Mouse (Mus musculus): Measurements from ENCODE around the gene Ranbp3. TPM values are rescaled to one million over a fixed set of nuclear protein-coding genes. Genes with fewer than 3 reads are reported as not detected.

Ranbp3 gene
- polyA plus RNA-seq, 1 experiment from 2014 or later = 63.2 TPM

DNA sequence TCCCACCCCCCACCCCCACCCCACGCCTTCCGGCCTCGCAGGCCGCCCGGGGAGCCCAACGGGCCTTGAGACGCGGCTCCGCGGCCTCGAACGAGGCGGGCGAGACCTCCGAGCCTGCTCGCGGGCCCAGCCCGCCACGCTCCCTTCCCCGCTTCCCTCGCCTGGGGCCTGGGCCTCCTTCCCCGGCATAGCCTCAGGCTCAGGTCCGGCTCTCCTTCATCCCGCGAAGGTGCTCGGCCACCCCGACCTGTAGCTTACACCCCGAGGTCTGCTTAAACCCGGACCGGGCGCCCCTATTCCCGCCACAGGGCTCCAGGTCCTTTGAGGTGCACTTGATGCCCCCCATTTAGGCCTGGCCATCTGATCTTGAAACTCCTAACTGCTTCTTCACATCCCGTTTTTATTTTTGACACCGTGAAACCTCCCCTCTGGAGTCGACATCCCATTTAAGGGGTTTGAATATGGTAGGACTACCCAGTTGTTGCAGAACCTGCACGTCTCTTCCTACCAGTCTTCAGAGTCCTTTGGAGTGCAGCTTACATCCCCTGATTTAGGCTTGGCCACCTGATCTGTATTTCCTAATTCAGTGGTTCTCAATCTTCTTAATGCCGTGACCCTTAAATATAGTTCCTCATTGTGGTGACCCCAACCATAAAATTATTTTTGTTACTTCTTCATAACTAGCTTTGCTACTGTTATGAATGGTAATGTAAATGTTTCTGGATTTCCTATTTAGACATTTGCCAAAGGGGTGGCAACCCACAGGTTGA, 738 bp downstream of the Ranbp3 start:
- Histone ChIP-seq H3K4me3 (peak overlapping the region; percentile 80), H3K27ac (ENCODE audit: poor library complexity, severe bottlenecking) (peak overlapping the region; percentile 84), H3K36me3 (peaks cover 28% of the 10 kb centered on the region), H3K4me2 (peak overlapping the region; percentile 85), H3K9me3 (replicated peaks) (no peaks in the 10 kb centered on the region), H3K4me1 (replicated peaks) (peaks cover 39% of the 10 kb centered on the region), H3K27me3 (replicated peaks) (no peaks in the 10 kb centered on the region), H3K9ac (peak overlapping the region; percentile 95)
- peak; percentile 33; the same call in 1 of the 2 replicates for ATAC-seq (ENCODE audit: insufficient number of reproducible peaks, low FRiP score)
- WGBS = 2% methylated on average over 32 of the region's 37 CpGs

DNA sequence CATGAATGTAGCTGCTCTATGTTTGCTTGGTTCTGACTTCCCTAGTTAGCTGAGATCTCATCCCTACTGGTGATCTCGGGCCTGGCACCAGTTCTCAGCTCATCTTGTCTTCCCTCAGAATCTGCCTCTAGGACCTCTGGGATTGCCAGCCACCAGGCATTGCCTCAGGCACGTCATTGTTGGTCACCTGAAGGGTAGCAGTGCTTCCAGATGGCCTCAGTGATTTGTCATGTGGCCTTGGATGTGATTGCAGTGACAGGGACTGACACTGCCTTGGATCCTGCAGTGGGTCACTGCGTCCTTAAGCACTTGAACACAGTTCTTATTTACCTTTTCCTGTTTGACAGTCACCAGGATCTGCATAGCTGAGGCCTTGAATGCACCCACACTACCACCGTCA, 8.7 kb downstream of the Ranbp3 start:
- WGBS = 76% methylated on average over 4 of the region's 4 CpGs
- H3K27ac ChIP-seq (ENCODE audit: poor library complexity, severe bottlenecking) = no peak overlapping the region
- no peak overlapping the region for H3K4me2 ChIP-seq
- H3K27me3 ChIP-seq (replicated peaks) = no peaks in the 10 kb centered on the region
- no peaks in the 10 kb centered on the region for H3K9me3 ChIP-seq (replicated peaks)
- H3K4me3 ChIP-seq = no peak overlapping the region
- ATAC-seq (ENCODE audit: insufficient number of reproducible peaks, low FRiP score) = no peak
- H3K36me3 ChIP-seq = peaks cover 80% of the 10 kb centered on the region
- no peak overlapping the region for H3K9ac ChIP-seq
- H3K4me1 ChIP-seq (replicated peaks) = peaks cover 57% of the 10 kb centered on the region

DNA sequence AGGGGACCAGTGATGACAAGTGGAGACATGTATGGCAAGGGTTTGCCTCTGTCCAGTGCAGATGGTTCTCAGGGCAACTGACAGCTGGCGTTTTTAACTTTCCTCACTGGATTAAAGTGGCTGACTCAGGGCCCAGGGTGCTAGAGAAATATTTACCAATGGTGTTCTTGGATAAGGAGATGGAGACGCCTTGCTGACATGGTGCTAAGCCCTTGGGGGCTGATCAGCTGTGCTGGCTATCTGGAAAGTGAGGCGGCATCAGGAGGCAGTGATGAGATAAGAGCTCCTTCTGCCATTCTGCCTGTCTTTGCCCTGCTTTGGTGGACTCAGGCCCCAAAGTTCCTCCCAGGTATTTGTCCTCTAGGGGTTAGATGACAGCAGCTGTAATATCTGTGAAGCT, 9.8 kb downstream of the Ranbp3 start:
- Histone ChIP-seq H3K27ac (ENCODE audit: poor library complexity, severe bottlenecking) (0 out of 2 replicates have a peak overlapping the region, but pooled peaks have one; percentile 12), H3K36me3 (peaks cover 81% of the 10 kb centered on the region), H3K27me3 (replicated peaks) (no peaks in the 10 kb centered on the region), H3K9me3 (replicated peaks) (no peaks in the 10 kb centered on the region), H3K4me2 (no peak overlapping the region), H3K4me3 (no peak overlapping the region), H3K9ac (0 out of 2 replicates have a peak overlapping the region, but pooled peaks have one; percentile 16), H3K4me1 (replicated peaks) (peaks cover 58% of the 10 kb centered on the region)
- ATAC-seq (ENCODE audit: insufficient number of reproducible peaks, low FRiP score) = no peak
- WGBS = 12% methylated on average over 3 of the region's 3 CpGs

DNA sequence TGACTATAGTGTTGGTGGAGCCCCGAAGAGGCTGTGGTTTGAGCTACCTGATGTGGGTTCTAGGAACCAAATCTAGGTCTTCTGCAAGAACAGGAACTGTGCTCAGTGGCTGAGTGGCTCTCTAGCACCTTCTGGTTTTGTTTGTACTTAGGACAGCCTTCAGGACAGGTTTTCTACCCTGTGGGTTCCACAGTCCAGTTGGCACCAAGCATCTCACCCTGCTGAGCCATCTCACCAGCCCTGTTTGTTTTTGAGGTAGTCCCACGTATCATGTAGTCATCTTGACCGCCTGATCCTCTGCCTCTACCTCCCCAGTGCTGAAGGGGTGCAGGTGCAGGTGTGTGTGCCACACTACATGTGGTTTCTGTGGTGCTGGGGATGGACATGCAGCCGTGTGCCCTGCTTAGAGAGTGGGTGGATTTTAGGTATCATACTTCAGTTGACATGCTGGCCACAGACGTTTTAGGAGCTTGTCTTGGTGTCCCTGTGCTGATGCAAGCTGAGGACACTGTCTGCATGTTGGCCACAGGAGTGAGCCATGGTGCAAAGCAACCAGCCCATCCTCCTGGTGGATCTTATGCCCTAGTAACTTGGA, 10.5 kb downstream of the Ranbp3 start:
- Histone ChIP-seq H3K4me2 (no peak overlapping the region), H3K4me3 (no peak overlapping the region), H3K27me3 (replicated peaks) (no peaks in the 10 kb centered on the region), H3K4me1 (replicated peaks) (peaks cover 65% of the 10 kb centered on the region), H3K9ac (no peak overlapping the region), H3K9me3 (replicated peaks) (no peaks in the 10 kb centered on the region), H3K27ac (ENCODE audit: poor library complexity, severe bottlenecking) (no peak overlapping the region), H3K36me3 (peaks cover 87% of the 10 kb centered on the region)
- no peak for ATAC-seq (ENCODE audit: insufficient number of reproducible peaks, low FRiP score)
- WGBS = 82% methylated on average over 5 of the region's 5 CpGs

DNA sequence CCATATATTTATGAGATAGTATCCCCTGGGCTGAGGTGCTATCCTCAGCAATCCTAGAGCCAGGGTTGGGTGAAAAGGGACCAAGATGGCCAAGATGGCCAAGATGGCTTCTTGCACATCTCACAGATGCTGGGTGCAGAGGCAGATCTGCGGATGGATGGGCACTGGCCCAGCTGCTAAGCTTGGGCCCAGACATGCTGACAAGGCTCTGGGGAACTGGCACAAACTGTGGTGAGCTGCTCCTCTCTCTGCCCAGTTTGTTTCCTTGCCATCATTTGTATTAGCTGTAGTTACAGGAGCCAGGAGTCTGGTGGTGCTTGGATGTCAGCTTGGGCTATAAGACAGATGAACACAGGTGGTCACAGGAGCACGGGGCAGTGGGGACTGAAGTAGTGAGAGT, 11.6 kb downstream of the Ranbp3 start:
- H3K27me3 ChIP-seq (replicated peaks) = no peaks in the 10 kb centered on the region
- H3K4me2 ChIP-seq = no peak overlapping the region
- H3K4me1 ChIP-seq (replicated peaks) = peaks cover 65% of the 10 kb centered on the region
- H3K9me3 ChIP-seq (replicated peaks) = no peaks in the 10 kb centered on the region
- no peak overlapping the region for H3K4me3 ChIP-seq
- H3K9ac ChIP-seq = no peak overlapping the region
- 85% methylated on average over 2 of the region's 2 CpGs for WGBS
- no peak for ATAC-seq (ENCODE audit: insufficient number of reproducible peaks, low FRiP score)
- peaks cover 88% of the 10 kb centered on the region for H3K36me3 ChIP-seq
- H3K27ac ChIP-seq (ENCODE audit: poor library complexity, severe bottlenecking) = no peak overlapping the region

DNA sequence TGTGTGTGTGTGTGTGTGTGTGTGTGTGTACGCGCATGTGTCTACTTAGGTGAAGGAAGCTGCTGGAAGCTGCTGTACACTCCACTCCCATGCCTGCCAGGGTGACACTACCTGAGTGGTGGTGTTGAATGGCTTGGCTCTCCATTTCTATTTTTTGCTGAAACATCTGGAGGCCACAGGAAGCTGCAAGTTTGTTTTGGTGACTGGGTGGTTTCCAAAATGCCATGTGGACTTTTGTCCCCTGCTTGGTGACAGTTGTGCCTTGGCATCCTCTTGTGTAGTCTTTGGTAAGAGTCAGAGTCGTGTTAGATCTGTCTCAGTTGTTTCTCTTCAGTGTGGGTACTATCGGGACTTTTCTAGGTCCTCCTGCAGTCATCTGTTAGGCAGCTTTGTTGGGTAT, 13.7 kb downstream of the Ranbp3 start:
- no peaks in the 10 kb centered on the region for H3K9me3 ChIP-seq (replicated peaks)
- no peaks in the 10 kb centered on the region for H3K27me3 ChIP-seq (replicated peaks)
- no peak overlapping the region for H3K27ac ChIP-seq (ENCODE audit: poor library complexity, severe bottlenecking)
- 81% methylated on average over 4 of the region's 4 CpGs for WGBS
- H3K9ac ChIP-seq = peak overlapping the region; percentile 21; the same call in 1 of the 2 replicates
- peaks cover 62% of the 10 kb centered on the region for H3K4me1 ChIP-seq (replicated peaks)
- H3K36me3 ChIP-seq = peaks cover 88% of the 10 kb centered on the region
- no peak overlapping the region for H3K4me2 ChIP-seq
- ATAC-seq (ENCODE audit: insufficient number of reproducible peaks, low FRiP score) = no peak
- H3K4me3 ChIP-seq = no peak overlapping the region

DNA sequence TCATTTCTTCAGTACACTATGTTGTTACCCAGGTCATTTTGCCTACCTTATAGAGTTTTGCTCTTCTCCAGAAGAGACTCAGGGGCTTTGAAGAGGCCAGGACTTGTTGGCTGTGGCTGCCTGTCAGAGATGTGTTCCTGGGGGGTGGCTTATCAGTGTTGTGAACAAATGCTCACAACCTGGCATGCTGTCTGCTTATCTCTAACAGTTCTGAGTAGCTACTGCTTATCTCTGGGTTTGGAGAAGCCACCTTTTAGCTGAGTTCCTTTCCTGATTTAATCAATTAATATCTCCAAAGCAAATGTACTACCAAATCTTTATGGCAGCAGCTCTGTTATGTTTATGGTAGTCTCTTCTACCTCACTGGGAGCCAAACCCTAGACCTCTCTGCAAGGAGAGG, 15.0 kb downstream of the Ranbp3 start:
- H3K4me1 ChIP-seq (replicated peaks) = peaks cover 62% of the 10 kb centered on the region

DNA sequence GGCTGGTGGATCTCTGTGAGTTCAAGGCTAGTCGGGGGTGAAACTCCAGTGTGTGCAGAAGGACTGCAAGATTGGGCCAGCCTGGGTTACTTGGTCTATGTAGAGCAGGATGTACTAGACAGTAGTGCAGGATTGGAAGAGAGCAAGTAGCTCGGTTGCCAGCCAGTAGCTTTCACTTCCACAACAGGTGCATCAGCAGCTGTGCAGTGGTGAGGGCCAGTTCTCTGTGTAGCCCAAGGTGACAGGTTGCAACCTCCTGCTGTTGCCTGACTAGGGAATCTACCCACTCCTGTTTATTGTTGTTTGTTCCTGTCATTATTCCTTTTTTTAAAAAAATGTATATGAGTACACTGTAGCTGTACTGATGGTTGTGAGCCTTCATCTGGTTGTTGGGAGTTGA, 15.6 kb downstream of the Ranbp3 start:
- ATAC-seq (ENCODE audit: insufficient number of reproducible peaks, low FRiP score) = no peak
- H3K4me3 ChIP-seq = no peak overlapping the region
- 88% methylated on average over 2 of the region's 2 CpGs for WGBS
- H3K27me3 ChIP-seq (replicated peaks) = no peaks in the 10 kb centered on the region
- H3K9ac ChIP-seq = no peak overlapping the region
- peaks cover 87% of the 10 kb centered on the region for H3K36me3 ChIP-seq
- H3K9me3 ChIP-seq (replicated peaks) = no peaks in the 10 kb centered on the region
- no peak overlapping the region for H3K4me2 ChIP-seq
- no peak overlapping the region for H3K27ac ChIP-seq (ENCODE audit: poor library complexity, severe bottlenecking)
- peaks cover 62% of the 10 kb centered on the region for H3K4me1 ChIP-seq (replicated peaks)

More for the DNA sequence above, 15.0 kb downstream of the Ranbp3 start:
- no peak overlapping the region for H3K4me3 ChIP-seq
- H3K4me2 ChIP-seq = no peak overlapping the region
- peak; percentile 74; the same call in 1 of the 2 replicates for ATAC-seq (ENCODE audit: insufficient number of reproducible peaks, low FRiP score)
- H3K27ac ChIP-seq (ENCODE audit: poor library complexity, severe bottlenecking) = no peak overlapping the region; the same call in 1 of the 2 replicates
- peaks cover 88% of the 10 kb centered on the region for H3K36me3 ChIP-seq
- no peaks in the 10 kb centered on the region for H3K9me3 ChIP-seq (replicated peaks)
- no peaks in the 10 kb centered on the region for H3K27me3 ChIP-seq (replicated peaks)
- H3K9ac ChIP-seq = no peak overlapping the region

DNA sequence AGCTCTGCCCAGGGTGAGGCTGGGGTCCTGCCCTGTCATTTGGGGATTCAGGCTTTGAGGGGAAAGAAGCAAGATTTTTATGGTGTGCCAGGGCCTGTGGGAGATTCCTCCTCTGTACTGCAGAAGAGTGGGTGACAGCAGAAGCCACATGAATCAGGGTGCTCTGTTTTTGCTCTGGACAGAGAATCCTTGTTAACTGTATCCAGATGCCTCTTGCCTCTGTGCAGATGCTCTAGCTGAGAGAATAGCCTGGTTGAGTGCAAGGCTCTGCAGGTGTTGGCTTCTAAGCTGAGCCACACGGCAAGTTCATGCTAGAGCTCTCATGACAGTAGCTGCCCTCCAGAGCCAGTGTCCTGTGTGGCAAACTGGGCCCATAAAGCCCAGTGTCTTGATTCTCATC, 20.3 kb downstream of the Ranbp3 start:
- Histone ChIP-seq H3K4me2 (peak overlapping the region; percentile 17; the same call in 1 of the 2 replicates), H3K4me3 (no peak overlapping the region), H3K27me3 (replicated peaks) (no peaks in the 10 kb centered on the region), H3K9ac (no peak overlapping the region), H3K9me3 (replicated peaks) (no peaks in the 10 kb centered on the region), H3K4me1 (replicated peaks) (peaks cover 43% of the 10 kb centered on the region), H3K27ac (ENCODE audit: poor library complexity, severe bottlenecking) (peak overlapping the region; percentile 24; the same call in 1 of the 2 replicates), H3K36me3 (peaks cover 86% of the 10 kb centered on the region)
- WGBS = 48% methylated on average over 1 of the region's 1 CpGs
- no peak for ATAC-seq (ENCODE audit: insufficient number of reproducible peaks, low FRiP score)

DNA sequence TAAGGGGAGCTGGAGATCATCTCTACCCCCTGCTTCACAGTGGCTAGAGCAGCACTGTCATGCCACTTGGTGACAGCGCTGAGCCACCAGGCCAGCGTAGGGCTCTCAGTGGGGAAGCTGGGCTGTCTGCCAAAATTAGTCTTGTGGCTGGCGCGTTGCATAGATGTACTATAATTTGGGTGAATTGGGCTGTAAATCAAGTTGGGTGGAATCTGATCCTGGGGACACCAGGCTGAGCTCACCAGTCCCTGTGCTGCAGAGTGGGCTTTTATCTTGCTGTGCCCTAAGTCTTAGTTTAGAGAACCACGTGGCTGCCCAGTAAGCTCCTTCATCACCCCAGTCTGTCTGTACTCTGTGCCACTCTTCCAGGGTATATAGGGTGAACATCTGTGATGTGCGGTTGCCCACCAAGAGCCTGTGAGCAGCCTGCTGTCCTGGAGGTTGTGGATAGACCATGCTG, 20.8 kb downstream of the Ranbp3 start:
- peaks cover 86% of the 10 kb centered on the region for H3K36me3 ChIP-seq
- H3K27ac ChIP-seq (ENCODE audit: poor library complexity, severe bottlenecking) = peak overlapping the region; percentile 24; the same call in 1 of the 2 replicates
- peak overlapping the region; percentile 17; the same call in 1 of the 2 replicates for H3K4me2 ChIP-seq
- WGBS = 50% methylated on average over 6 of the region's 6 CpGs
- H3K9me3 ChIP-seq (replicated peaks) = no peaks in the 10 kb centered on the region
- H3K27me3 ChIP-seq (replicated peaks) = no peaks in the 10 kb centered on the region
- H3K4me3 ChIP-seq = no peak overlapping the region
- peaks cover 41% of the 10 kb centered on the region for H3K4me1 ChIP-seq (replicated peaks)
- no peak overlapping the region for H3K9ac ChIP-seq
- ATAC-seq (ENCODE audit: insufficient number of reproducible peaks, low FRiP score) = peak; percentile 57; the same call in 1 of the 2 replicates

DNA sequence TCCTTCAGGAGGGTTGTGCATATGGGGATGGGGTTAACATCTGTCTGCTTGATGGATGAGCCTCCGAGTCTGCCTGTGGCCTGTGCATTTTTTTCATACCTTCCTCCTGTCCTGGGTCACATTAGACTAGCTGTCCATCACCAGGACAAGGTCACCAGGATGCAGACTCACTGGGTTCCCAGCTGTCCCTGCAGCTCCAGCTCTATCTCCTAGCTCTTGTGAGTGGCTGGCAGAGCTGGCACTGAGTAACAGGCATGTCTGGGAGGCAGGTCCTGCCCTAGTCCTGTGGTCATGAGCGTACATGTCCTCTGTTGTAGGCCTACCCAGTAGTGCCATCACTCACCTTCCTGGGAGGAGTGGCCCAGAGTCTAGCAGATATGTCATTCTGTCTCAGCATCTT, 27.4 kb downstream of the Ranbp3 start:
- no peak for ATAC-seq (ENCODE audit: insufficient number of reproducible peaks, low FRiP score)
- Histone ChIP-seq H3K4me2 (no peak overlapping the region), H3K36me3 (peaks cover 97% of the 10 kb centered on the region), H3K27me3 (replicated peaks) (no peaks in the 10 kb centered on the region), H3K9me3 (replicated peaks) (no peaks in the 10 kb centered on the region), H3K27ac (ENCODE audit: poor library complexity, severe bottlenecking) (no peak overlapping the region), H3K4me1 (replicated peaks) (0 out of 2 replicates have a peak, but pooled peaks cover 1% of the 10 kb centered on the region), H3K4me3 (no peak overlapping the region), H3K9ac (no peak overlapping the region)
- WGBS = 70% methylated on average over 2 of the region's 2 CpGs

All from heart, embryonic 12.5 days (tissue).